Mouse (Mus musculus): ENCODE measurements around the gene Rnasek.

Rnasek gene

GRCm38 (mm10) chr11:70239541-70240279 is at the start of gene Rnasek, which contains the start of gene Gm21988:
Gene Rnasek (minus strand): TSS chr11:70239842.
Gene Gm21988 (minus strand): TSS chr11:70239830.
- peak; percentile 82 for DNase-seq (ENCODE audit: low spot score)

- DNase-seq (ENCODE audit: low spot score): no peak
Measured at GRCm38 (mm10) chr11:70289236-70289635, 49.6 kb upstream of the Rnasek start.

- no peak for DNase-seq (ENCODE audit: low spot score)
Measured at GRCm38 (mm10) chr11:70288102-70288501, 48.5 kb upstream of the Rnasek start.

- no peak for DNase-seq (ENCODE audit: low spot score)
Measured at GRCm38 (mm10) chr11:70285686-70286085, 46.0 kb upstream of the Rnasek start.

GRCm38 (mm10) chr11:70284757-70285156 is 45.1 kb upstream of the Rnasek start:
- DNase-seq (ENCODE audit: low spot score): no peak

GRCm38 (mm10) chr11:70283666-70284065 is 44.0 kb upstream of the Rnasek start:
- DNase-seq (ENCODE audit: low spot score): no peak

- no peak for DNase-seq (ENCODE audit: low spot score)
Measured at GRCm38 (mm10) chr11:70280441-70280840, 40.8 kb upstream of the Rnasek start.

- no peak for DNase-seq (ENCODE audit: low spot score)
Measured at GRCm38 (mm10) chr11:70278961-70279360, 39.3 kb upstream of the Rnasek start.

- no peak for DNase-seq (ENCODE audit: low spot score)
Measured at GRCm38 (mm10) chr11:70271641-70272040, 32.0 kb upstream of the Rnasek start.

- DNase-seq (ENCODE audit: low spot score): no peak
Measured at GRCm38 (mm10) chr11:70266405-70266804, 26.8 kb upstream of the Rnasek start.

- no peak for DNase-seq (ENCODE audit: low spot score)
Measured at GRCm38 (mm10) chr11:70265819-70266218, 26.2 kb upstream of the Rnasek start.

GRCm38 (mm10) chr11:70265252-70265651 is 25.6 kb upstream of the Rnasek start:
- no peak for DNase-seq (ENCODE audit: low spot score)

- no peak for DNase-seq (ENCODE audit: low spot score)
Measured at GRCm38 (mm10) chr11:70259035-70259434, 19.4 kb upstream of the Rnasek start.

- no peak for DNase-seq (ENCODE audit: low spot score)
Measured at GRCm38 (mm10) chr11:70254931-70255531, 15.4 kb upstream of the Rnasek start, which contains the start of gene Alox12. Gene Alox12 (minus strand): TSS chr11:70255353.

- no peak for DNase-seq (ENCODE audit: low spot score)
Measured at GRCm38 (mm10) chr11:70254337-70254736, 14.7 kb upstream of the Rnasek start.

GRCm38 (mm10) chr11:70251853-70252252 is 12.2 kb upstream of the Rnasek start:
- no peak for DNase-seq (ENCODE audit: low spot score)

- no peak for DNase-seq (ENCODE audit: low spot score)
Measured at GRCm38 (mm10) chr11:70250150-70250549, 10.5 kb upstream of the Rnasek start.

- no peak for DNase-seq (ENCODE audit: low spot score)
Measured at GRCm38 (mm10) chr11:70247136-70247845, 7.6 kb upstream of the Rnasek start.

- DNase-seq (ENCODE audit: low spot score): no peak
Measured at GRCm38 (mm10) chr11:70242591-70242990, 2.9 kb upstream of the Rnasek start.

- DNase-seq (ENCODE audit: low spot score): no peak
Measured at GRCm38 (mm10) chr11:70238591-70239440, 826 bp downstream of the Rnasek start.

GRCm38 (mm10) chr11:70237457-70238167 is 2.0 kb downstream of the Rnasek start, which contains the start of gene 0610010K14Rik:
Gene 0610010K14Rik (minus strand): TSS chr11:70237914.
- peak; percentile 92 for DNase-seq (ENCODE audit: low spot score)
